Mouse (Mus musculus) heart, embryonic 14.5 days (tissue): Measurements from ENCODE around the gene Tnfrsf1a. TPM values are rescaled to one million over a fixed set of nuclear protein-coding genes. Genes with fewer than 3 reads are reported as not detected.
"Not testable (repeated sequence)": the region's sequence is repeated elsewhere in the genome, so short reads cannot be mapped to it uniquely, and the experiment has no call there.

Experiments
- ATAC-seq: fragments of 200-750 bp; cut with Nextera tagmentation; 2 replicates; pipeline ENCODE4 v1.8.0; 2017; ENCODE audit warnings: low read depth, moderate TSS enrichment; ENCODE audit not compliant: insufficient number of reproducible peaks, insufficient read depth, low FRiP score
- H3K27ac ChIP-seq, 2 experiments: fragments of 200-500 bp in 1 of 2; fragments of 300-500 bp in 1 of 2; sonication (generic) in 1 of 2; replicated peaks in 1 of 2; 2 replicates each; pipeline ENCODE4 v1.5.1; 2012 to 2014; ENCODE audit warnings: low read depth in 2 of 2, low read length in 2 of 2, control low read depth in 1 of 2, mild to moderate bottlenecking in 1 of 2, mixed read lengths in 1 of 2; ENCODE audit not compliant: control insufficient read depth in 1 of 2, insufficient read depth in 1 of 2
- H3K27me3 ChIP-seq: fragments of 300-500 bp; sonication (generic); 2 replicates; pipeline ENCODE4 v1.6.1; 2014; ENCODE audit warnings: mild to moderate bottlenecking, low read length, control low read depth; ENCODE audit not compliant: control insufficient read depth, insufficient read depth
- H3K36me3 ChIP-seq: fragments of 300-500 bp; sonication (generic); 2 replicates; pipeline ENCODE4 v1.6.1; 2014; ENCODE audit warnings: mild to moderate bottlenecking, control low read depth, low read length, mixed read lengths; ENCODE audit not compliant: control insufficient read depth, insufficient read depth
- H3K4me1 ChIP-seq, 2 experiments: fragments of 200-500 bp in 1 of 2; fragments of 300-500 bp in 1 of 2; sonication (generic) in 1 of 2; 2 replicates each; pipeline ENCODE4 v1.6.1; 2012 to 2014; ENCODE audit warnings: low read length in 2 of 2, control low read depth in 1 of 2, mixed read lengths in 1 of 2; ENCODE audit not compliant: control insufficient read depth in 2 of 2, insufficient read depth in 2 of 2
- H3K4me2 ChIP-seq: fragments of 300-500 bp; sonication (generic); 2 replicates; pipeline ENCODE4 v1.6.1; 2014; ENCODE audit warnings: mild to moderate bottlenecking, low read length
- H3K4me3 ChIP-seq, 2 experiments: fragments of 200-500 bp in 1 of 2; fragments of 300-500 bp in 1 of 2; sonication (generic) in 1 of 2; 2 replicates each; pipeline ENCODE4 v1.5.1; 2012 to 2014; ENCODE audit warnings: low read length in 2 of 2, mild to moderate bottlenecking in 2 of 2, control low read depth in 1 of 2, low read depth in 1 of 2, moderate library complexity in 1 of 2; ENCODE audit not compliant: control insufficient read depth in 1 of 2, insufficient read depth in 1 of 2
- H3K9ac ChIP-seq: fragments of 300-500 bp; sonication (generic); 2 replicates; pipeline ENCODE4 v1.6.1; 2014; ENCODE audit warnings: mild to moderate bottlenecking, low read length
- H3K9me3 ChIP-seq: fragments of 300-500 bp; sonication (generic); 2 replicates; pipeline ENCODE4 v1.6.1; 2016; ENCODE audit warnings: low read length, control low read depth; ENCODE audit not compliant: control insufficient read depth
- WGBS: fragments of 180-500 bp; shearing (Covaris S2); extraction: QIAGEN DNeasy Blood & Tissue Kit; methylation state at CpG from one replicate; pipeline ENCODE4 v1.1.7; 2014; 5-methylcytosine and 5-hydroxymethylcytosine counted together
- polyA plus RNA-seq: library from polyadenylated mRNA; unstranded; fragments of >200 nt; fragmentation: Nextera tagmentation; extraction: Ambion mirVana; gene quantifications from 2 replicates; pipeline ENCODE4 v1.2.1, GENCODE M21; 2014

Tnfrsf1a gene
- 41.4 and 43.5 TPM in 2 replicates for polyA plus RNA-seq

- peak within 1 kb of the TSS; percentile 89 for H3K4me2 ChIP-seq
- peak within 1 kb of the TSS; percentile 59 to 73 for H3K4me3 ChIP-seq
- 11% methylated on average over 22 of the region's 22 CpGs for WGBS
- H3K9ac ChIP-seq = peak within 1 kb of the TSS; percentile 88
- H3K27ac ChIP-seq = peak within 1 kb of the TSS; percentile 36 to 75
- ATAC-seq = no peak; the same call in 1 of the 2 replicates
- H3K4me1 ChIP-seq = peaks cover 26 to 42% of the 10 kb centered on the region in 2 experiments
- H3K27me3 ChIP-seq = no peaks in the 10 kb centered on the region
- no peaks in the 10 kb centered on the region for H3K9me3 ChIP-seq
- H3K36me3 ChIP-seq = no peaks in the 10 kb centered on the region
Observed at GRCm38 (mm10) chr6:125348721-125349574, at the start of gene Tnfrsf1a. TSS of gene Tnfrsf1a (plus strand) at chr6:125349362.

GRCm38 (mm10) chr6:125300982-125301381 is 48.2 kb upstream of the Tnfrsf1a start:
- H3K9me3 ChIP-seq = no peaks in the 10 kb centered on the region
- 57% methylated on average over 1 of the region's 1 CpGs for WGBS
- H3K27ac ChIP-seq = no peak overlapping the region
- no peak overlapping the region for H3K9ac ChIP-seq
- no peaks in the 10 kb centered on the region for H3K27me3 ChIP-seq
- H3K4me3 ChIP-seq = no peak overlapping the region
- ATAC-seq = no peak
- H3K4me1 ChIP-seq = no peaks in the 10 kb centered on the region
- H3K36me3 ChIP-seq = peaks cover under 1% of the 10 kb centered on the region; the same call in 1 of the 2 replicates
- no peak overlapping the region for H3K4me2 ChIP-seq

- Histone ChIP-seq H3K4me3 (no peak overlapping the region), H3K27me3 (no peaks in the 10 kb centered on the region), H3K4me1 (no peaks in the 10 kb centered on the region), H3K36me3 (peaks cover 14% of the 10 kb centered on the region), H3K9ac (no peak overlapping the region), H3K27ac (no peak overlapping the region), H3K9me3 (no peaks in the 10 kb centered on the region), H3K4me2 (no peak overlapping the region)
- WGBS = 83% methylated on average over 24 of the region's 24 CpGs
- ATAC-seq = no peak
Observed at GRCm38 (mm10) chr6:125302231-125302982, 46.8 kb upstream of the Tnfrsf1a start.

GRCm38 (mm10) chr6:125303242-125303641 is 45.9 kb upstream of the Tnfrsf1a start:
- Histone ChIP-seq H3K4me1 (no peaks in the 10 kb centered on the region), H3K27me3 (no peaks in the 10 kb centered on the region), H3K4me2 (no peak overlapping the region), H3K36me3 (peaks cover 20% of the 10 kb centered on the region), H3K4me3 (no peak overlapping the region), H3K9ac (no peak overlapping the region), H3K9me3 (no peaks in the 10 kb centered on the region), H3K27ac (no peak overlapping the region)
- WGBS = 82% methylated on average over 4 of the region's 4 CpGs
- no peak for ATAC-seq

GRCm38 (mm10) chr6:125304408-125304807 is 44.8 kb upstream of the Tnfrsf1a start:
- not testable (repeated sequence) for H3K27ac ChIP-seq, H3K4me2 ChIP-seq, H3K27me3 ChIP-seq, H3K4me3 ChIP-seq, ATAC-seq, H3K4me1 ChIP-seq, H3K9ac ChIP-seq, H3K9me3 ChIP-seq
- 84% methylated on average over 7 of the region's 7 CpGs for WGBS
- H3K36me3 ChIP-seq = peaks cover 32% of the 10 kb centered on the region

- 0 out of 4 replicates have a peak, but pooled peaks cover 0 to 4% of the 10 kb centered on the region in 2 experiments for H3K4me1 ChIP-seq
- no peak for ATAC-seq
- H3K27ac ChIP-seq = no peak overlapping the region
- no peaks in the 10 kb centered on the region for H3K9me3 ChIP-seq
- peaks cover 40% of the 10 kb centered on the region for H3K36me3 ChIP-seq
- no peaks in the 10 kb centered on the region for H3K27me3 ChIP-seq
- H3K9ac ChIP-seq = no peak overlapping the region
- no peak overlapping the region for H3K4me2 ChIP-seq
- H3K4me3 ChIP-seq = no peak overlapping the region
- 68% methylated on average over 6 of the region's 6 CpGs for WGBS
Observed at GRCm38 (mm10) chr6:125305465-125305864, 43.7 kb upstream of the Tnfrsf1a start.

- no peaks in the 10 kb centered on the region for H3K9me3 ChIP-seq
- H3K4me3 ChIP-seq = no peak overlapping the region
- no peak for ATAC-seq
- H3K9ac ChIP-seq = no peak overlapping the region
- peaks cover 3 to 12% of the 10 kb centered on the region in 2 experiments for H3K4me1 ChIP-seq
- H3K36me3 ChIP-seq = peaks cover 56% of the 10 kb centered on the region
- 87% methylated on average over 5 of the region's 5 CpGs for WGBS
- H3K27ac ChIP-seq = no peak overlapping the region
- no peaks in the 10 kb centered on the region for H3K27me3 ChIP-seq
- no peak overlapping the region for H3K4me2 ChIP-seq
Observed at GRCm38 (mm10) chr6:125307091-125307490, 42.1 kb upstream of the Tnfrsf1a start.
